Mouse (Mus musculus): ENCODE results near the gene Lcn10.
"Not testable (repeated sequence)": the region's sequence is repeated elsewhere in the genome, so short reads cannot be mapped to it uniquely, and the experiment has no call there.

- not testable (repeated sequence) for TF ChIP-seq CTCF (IDR thresholded peaks at IDR 0.05; ENCODE audit: extremely low read depth, insufficient read depth, insufficient read length, insufficient replicate concordance); POLR2A (IDR thresholded peaks at IDR 0.05; ENCODE audit: low read depth, low read length)
These were observed 29.1 kb downstream of the Lcn10 start for GRCm38 (mm10) chr2:25711641-25712040.
